ENCODE assay signal across 8 mouse cellular contexts in genomic region chr16:77329160-77329691, GRCm38 (mm10).
DNase-seq lines count a peak whose midpoint lies in the region; ATAC-seq lines count a peak whose summit lies in the region.

No protein-coding gene starts in this region.

- H3K4me3 ChIP-seq in hindbrain, embryonic 15.5 days: peak overlapping the region; percentile 41

- peak; percentile 0 for DNase-seq in T-cell, adult 2 months (ENCODE audit: low spot score)
- DNase-seq in cerebellum, postnatal 4 days (ENCODE audit: low spot score in 2 of 2): peak; percentile 21 to 26
- DNase-seq in gastrocnemius, postnatal 10 days: peak; percentile 61
- peak; percentile 22 to 37 for DNase-seq in left cerebral cortex, adult 18-20 months (ENCODE audit: low spot score in 2 of 2)
- peak; percentile 42 for DNase-seq in lung, postnatal 25 days (ENCODE audit: low spot score)
- DNase-seq in ovary, postnatal 36 days (ENCODE audit: low spot score): peak; percentile 67
- DNase-seq in urinary bladder, postnatal 14 days (ENCODE audit: low spot score): peak; percentile 54

- no peaks in the 10 kb centered on the region for H3K27me3 ChIP-seq in hindbrain, embryonic 15.5 days

- peak; percentile 76 for ATAC-seq in hindbrain, embryonic 15.5 days (ENCODE audit: low FRiP score, low read depth)

- peak overlapping the region; percentile 39 for H3K9ac ChIP-seq in hindbrain, embryonic 15.5 days

- H3K36me3 ChIP-seq in hindbrain, embryonic 15.5 days: no peaks in the 10 kb centered on the region

- peak overlapping the region; percentile 86 for H3K27ac ChIP-seq in hindbrain, embryonic 15.5 days (replicated peaks)

- H3K4me1 ChIP-seq in hindbrain, embryonic 15.5 days (replicated peaks): peaks cover 27% of the 10 kb centered on the region

- no peaks in the 10 kb centered on the region for H3K9me3 ChIP-seq in hindbrain, embryonic 15.5 days

- peak overlapping the region; percentile 49 for H3K4me2 ChIP-seq in hindbrain, embryonic 15.5 days

- 5% methylated on average over 17 of the region's 17 CpGs for WGBS in hindbrain, embryonic 15.5 days

Comparison
In these comparisons a context has a peak if more than half of its experiments do, and no peak if none do; other contexts are left out.
1. Peak in every context shown above with its lines: DNase-seq, ATAC-seq, H3K4me3 ChIP-seq and H3K27ac ChIP-seq.
2. DNase-seq: peak in every context shown above with its lines; median percentile 67 in ovary, postnatal 36 days; 61 in gastrocnemius, postnatal 10 days; 54 in urinary bladder, postnatal 14 days; 42 in lung, postnatal 25 days; 30 in left cerebral cortex, adult 18-20 months; 24 in cerebellum, postnatal 4 days; 0 in T-cell, adult 2 months.